Mouse (Mus musculus): Measurements from ENCODE around the gene Lnx2. TPM values are rescaled to one million over a fixed set of nuclear protein-coding genes. Genes with fewer than 3 reads are reported as not detected.

Gene Lnx2
- polyA plus RNA-seq, 1 experiment from 2014 or later, result 12.8 TPM

- H3K4me2 ChIP-seq (ENCODE audit: low read length), result no peak overlapping the region
- peak; percentile 33; the same call in 1 of the 2 replicates for ATAC-seq
- 6% methylated on average over 13 of the region's 13 CpGs for WGBS
Observed at GRCm38 (mm10) chr5:146968695-146969393, 107.5 kb downstream of the Lnx2 start.

More at GRCm38 (mm10) chr5:146968695-146969393, 107.5 kb downstream of the Lnx2 start:
- H3K27ac ChIP-seq (ENCODE audit: low read length), result no peak overlapping the region
- peak overlapping the region; percentile 38 for H3K9ac ChIP-seq (replicated peaks; ENCODE audit: low read depth, low read length)
- no peaks in the 10 kb centered on the region for H3K9me3 ChIP-seq (ENCODE audit: control insufficient read depth, low read length)
- peaks cover 8% of the 10 kb centered on the region for H3K4me1 ChIP-seq (replicated peaks; ENCODE audit: control insufficient read depth, insufficient read depth, low read length)
- no peak overlapping the region for H3K4me3 ChIP-seq (replicated peaks; ENCODE audit: low read length)
- H3K27me3 ChIP-seq (replicated peaks; ENCODE audit: control insufficient read depth, insufficient read depth, low read length), result peaks cover 9% of the 10 kb centered on the region; the same call in 1 of the 2 replicates
- H3K36me3 ChIP-seq (ENCODE audit: control insufficient read depth, insufficient read depth), result no peaks in the 10 kb centered on the region

Other genes starting within 250 kb of the Lnx2 start
- gene Rpl21, start 243.7 kb downstream of the Lnx2 start, polyA plus RNA-seq (2015; fragmentation: Nextera tagmentation; extraction: Ambion mirVana), result 320 and 325 TPM in 2 replicates
- gene Rasl11a, start 231.5 kb downstream of the Lnx2 start, polyA plus RNA-seq (2015; fragmentation: Nextera tagmentation; extraction: Ambion mirVana), result 11.0 and 11.4 TPM in 2 replicates
- 118 and 123 TPM in 2 replicates for gene Gtf3a, start 127.9 kb downstream of the Lnx2 start, polyA plus RNA-seq (2015; fragmentation: Nextera tagmentation; extraction: Ambion mirVana)
- 28.7 and 31.6 TPM in 2 replicates for gene Mtif3, start 112.8 kb downstream of the Lnx2 start, polyA plus RNA-seq (2015; fragmentation: Nextera tagmentation; extraction: Ambion mirVana)
- 107 and 115 TPM in 2 replicates for gene Polr1d, start 464 bp upstream of the Lnx2 start, polyA plus RNA-seq (2015; fragmentation: Nextera tagmentation; extraction: Ambion mirVana)
- gene Gsx1, start 112.1 kb upstream of the Lnx2 start, polyA plus RNA-seq (2015; fragmentation: Nextera tagmentation; extraction: Ambion mirVana), result 1.5 and 1.9 TPM in 2 replicates
- gene Pdx1, start 193.4 kb upstream of the Lnx2 start, polyA plus RNA-seq (2015; fragmentation: Nextera tagmentation; extraction: Ambion mirVana), result not detected in 2 replicates
- not detected in 2 replicates for gene Cdx2, start 230.7 kb upstream of the Lnx2 start, polyA plus RNA-seq (2015; fragmentation: Nextera tagmentation; extraction: Ambion mirVana)
- not detected in 2 replicates for gene Urad, start 245.9 kb upstream of the Lnx2 start, polyA plus RNA-seq (2015; fragmentation: Nextera tagmentation; extraction: Ambion mirVana)